Mouse (Mus musculus) MEL (cell line): ENCODE data around the gene Zzz3. TPM values are rescaled to one million over a fixed set of nuclear protein-coding genes. Genes with fewer than 3 reads are reported as not detected.

Source experiments
- DNase-seq: peaks from one replicate; pipeline ENCODE4 v3.0.0; 2011; ENCODE audit warnings: low read depth, low spot score
- H3K27ac ChIP-seq: 2 replicates; pipeline ENCODE4 v1.5.1; 2012; ENCODE audit warnings: low read depth, mild to moderate bottlenecking, control low read depth, low read length, moderate library complexity; ENCODE audit not compliant: control insufficient read depth
- H3K27me3 ChIP-seq, 2 experiments: fragments of 150-350 bp in 1 of 2; sonication (generic) in 1 of 2; 2 replicates each; pipeline ENCODE4 v1.6.1; 2012; ENCODE audit warnings: low read length in 2 of 2, mild to moderate bottlenecking in 2 of 2, improper control_type of control experiment in 1 of 2, moderate library complexity in 1 of 2; ENCODE audit not compliant: insufficient read depth in 2 of 2, control insufficient read depth in 1 of 2
- H3K36me3 ChIP-seq, 2 experiments: 2 replicates each; pipeline ENCODE4 v1.6.1; 2012 to 2014; ENCODE audit warnings: low read length in 2 of 2, improper control_type of control experiment in 1 of 2, inconsistent platforms in 1 of 2, mild to moderate bottlenecking in 1 of 2; ENCODE audit not compliant: insufficient read depth in 2 of 2, control insufficient read depth in 1 of 2
- H3K4me1 ChIP-seq, 2 experiments: fragments of 150-350 bp in 1 of 2; sonication (generic) in 1 of 2; 2 replicates each; pipeline ENCODE4 v1.6.1; 2012; ENCODE audit warnings: low read length in 2 of 2, improper control_type of control experiment in 1 of 2, mild to moderate bottlenecking in 1 of 2; ENCODE audit not compliant: insufficient read depth in 2 of 2, control insufficient read depth in 1 of 2
- H3K4me3 ChIP-seq, 2 experiments: fragments of 150-350 bp in 1 of 2; sonication (generic) in 1 of 2; 2 replicates each; pipeline ENCODE4 v1.5.1; 2012; ENCODE audit warnings: low read depth in 2 of 2, low read length in 2 of 2, mild to moderate bottlenecking in 2 of 2, moderate library complexity in 2 of 2, control low read depth in 1 of 2, improper control_type of control experiment in 1 of 2; ENCODE audit not compliant: control insufficient read depth in 1 of 2, insufficient read depth in 1 of 2
- H3K79me2 ChIP-seq: 2 replicates; pipeline ENCODE4 v1.6.1; 2012; ENCODE audit warnings: mild to moderate bottlenecking, low read length, moderate library complexity; ENCODE audit not compliant: control insufficient read depth, poor library complexity, insufficient read depth
- H3K9ac ChIP-seq: 2 replicates; pipeline ENCODE4 v1.6.1; 2012; ENCODE audit warnings: low read depth, mild to moderate bottlenecking, control low read depth, low read length, moderate library complexity; ENCODE audit not compliant: control insufficient read depth, poor library complexity, severe bottlenecking
- H3K9me3 ChIP-seq: fragments of 150-350 bp; sonication (generic); replicated peaks from 2 replicates; pipeline ENCODE4 v1.6.1; 2012; ENCODE audit warnings: mild to moderate bottlenecking, low read length, improper control_type of control experiment, moderate library complexity; ENCODE audit not compliant: insufficient read depth
- CHD1 ChIP-seq: IDR thresholded peaks from 2 replicates; pipeline ENCODE4 v1.6.1; 2012; ENCODE audit warnings: low read depth, mild to moderate bottlenecking, inconsistent platforms, low read length, improper control_type of control experiment
- CTCF ChIP-seq, 3 experiments: IDR thresholded peaks in 2 of 3; conservative IDR thresholded peaks in 1 of 3; 2 replicates each; pipeline ENCODE4 v1.5.1; 2011 to 2012; ENCODE audit warnings: low read length in 3 of 3, low read depth in 2 of 3, mild to moderate bottlenecking in 2 of 3, improper control_type of control experiment in 1 of 3, inconsistent platforms in 1 of 3, mixed read lengths in 1 of 3, moderate library complexity in 1 of 3; ENCODE audit not compliant: control insufficient read depth in 1 of 3, insufficient read depth in 1 of 3, poor library complexity in 1 of 3, severe bottlenecking in 1 of 3
- GABPA ChIP-seq: IDR thresholded peaks from 2 replicates; pipeline ENCODE4 v1.6.1; 2012; ENCODE audit warnings: low read depth, mild to moderate bottlenecking, inconsistent platforms, low read length, improper control_type of control experiment, moderate library complexity
- GATA1 ChIP-seq: IDR thresholded peaks from 2 replicates; pipeline ENCODE4 v1.6.1; 2011; ENCODE audit warnings: low read depth, low read length, improper control_type of control experiment
- HCFC1 ChIP-seq: IDR thresholded peaks from 2 replicates; pipeline ENCODE4 v1.6.1; 2012; ENCODE audit warnings: low read depth, mild to moderate bottlenecking, inconsistent platforms, low read length, improper control_type of control experiment, moderate library complexity
- JUND ChIP-seq: IDR thresholded peaks from 2 replicates; pipeline ENCODE4 v1.6.1; 2011; ENCODE audit warnings: low read depth, mild to moderate bottlenecking, improper control_type of control experiment, low read length
- KAT2A ChIP-seq: conservative IDR thresholded peaks from 2 replicates; pipeline ENCODE4 v1.6.1; 2012; ENCODE audit warnings: low read depth, low read length, improper control_type of control experiment, inconsistent platforms
- MAFK ChIP-seq: IDR thresholded peaks from 2 replicates; pipeline ENCODE4 v1.6.1; 2011; ENCODE audit warnings: low read depth, mild to moderate bottlenecking, low read length, improper control_type of control experiment, borderline replicate concordance
- MAZ ChIP-seq: IDR thresholded peaks from 2 replicates; pipeline ENCODE4 v1.6.1; 2012; ENCODE audit warnings: low read depth, mild to moderate bottlenecking, inconsistent platforms, low read length, improper control_type of control experiment
- NELFE ChIP-seq: IDR thresholded peaks from 2 replicates; pipeline ENCODE4 v1.6.1; 2011; ENCODE audit warnings: low read depth, low read length, improper control_type of control experiment
- NRF1 ChIP-seq: IDR thresholded peaks from 2 replicates; pipeline ENCODE4 v1.6.1; 2014; ENCODE audit warnings: low read depth, mild to moderate bottlenecking, inconsistent platforms, low read length, improper control_type of control experiment, moderate library complexity; ENCODE audit not compliant: poor library complexity, insufficient read depth, severe bottlenecking
- POLR2A ChIP-seq, 2 experiments: IDR thresholded peaks; 2 replicates each; pipeline ENCODE4 v1.6.1; 2011 to 2012; ENCODE audit warnings: low read length in 2 of 2, mild to moderate bottlenecking in 2 of 2, control low read depth in 1 of 2, improper control_type of control experiment in 1 of 2, low read depth in 1 of 2, moderate library complexity in 1 of 2; ENCODE audit not compliant: control insufficient read depth in 1 of 2, insufficient read depth in 1 of 2, poor library complexity in 1 of 2
- POLR2AphosphoS5 ChIP-seq: IDR thresholded peaks from 2 replicates; pipeline ENCODE4 v1.6.1; 2012; ENCODE audit warnings: low read depth, borderline replicate concordance, mild to moderate bottlenecking, inconsistent platforms, low read length, moderate library complexity, mixed read lengths
- RAD21 ChIP-seq: IDR thresholded peaks from 2 replicates; pipeline ENCODE4 v1.6.1; 2011; ENCODE audit warnings: mild to moderate bottlenecking, low read depth, low read length, improper control_type of control experiment
- SMC3 ChIP-seq: IDR thresholded peaks from 2 replicates; pipeline ENCODE4 v1.6.1; 2011; ENCODE audit warnings: low read depth, low read length, improper control_type of control experiment
- TCF12 ChIP-seq: IDR thresholded peaks from 2 replicates; pipeline ENCODE4 v1.6.1; 2014; ENCODE audit warnings: low read depth, mild to moderate bottlenecking, inconsistent platforms, low read length, improper control_type of control experiment, moderate library complexity
- UBTF ChIP-seq: IDR thresholded peaks from 2 replicates; pipeline ENCODE4 v1.6.1; 2012; ENCODE audit warnings: low read depth, mild to moderate bottlenecking, inconsistent platforms, low read length, improper control_type of control experiment, moderate library complexity, borderline replicate concordance; ENCODE audit not compliant: insufficient read depth
- USF1 ChIP-seq: IDR thresholded peaks from 2 replicates; pipeline ENCODE4 v1.6.1; 2014; ENCODE audit warnings: low read depth, mild to moderate bottlenecking, inconsistent platforms, low read length, improper control_type of control experiment, moderate library complexity
- ZMIZ1 ChIP-seq: IDR thresholded peaks from 2 replicates; pipeline ENCODE4 v1.6.1; 2012; ENCODE audit warnings: low read depth, mild to moderate bottlenecking, inconsistent platforms, low read length, improper control_type of control experiment, moderate library complexity
- polyA plus RNA-seq, 2 experiments: library from polyadenylated mRNA; stranded (reverse) in 1 of 2; unstranded in 1 of 2; fragments of >175 nt in 1 of 2; fragments of >200 nt in 1 of 2; gene quantifications; 2 replicates each; pipeline versions ENCODE4 v1.2.1 to v1.2.4; 2012; ENCODE audit warnings: low replicate concordance in 2 of 2, low read depth in 1 of 2; ENCODE audit not compliant: insufficient read length in 2 of 2, insufficient read depth in 1 of 2, missing spikeins in 1 of 2
- total RNA-seq: library from RNA; depleted of rRNA; stranded (reverse); fragments of 300-350 nt; gene quantifications from 2 replicates; pipeline ENCODE4 v1.2.3, GENCODE M21; 2012

The Zzz3 gene
- total and polyA plus RNA-seq, 3 experiments = 46.1 to 507 (median 53.7) TPM

DNA sequence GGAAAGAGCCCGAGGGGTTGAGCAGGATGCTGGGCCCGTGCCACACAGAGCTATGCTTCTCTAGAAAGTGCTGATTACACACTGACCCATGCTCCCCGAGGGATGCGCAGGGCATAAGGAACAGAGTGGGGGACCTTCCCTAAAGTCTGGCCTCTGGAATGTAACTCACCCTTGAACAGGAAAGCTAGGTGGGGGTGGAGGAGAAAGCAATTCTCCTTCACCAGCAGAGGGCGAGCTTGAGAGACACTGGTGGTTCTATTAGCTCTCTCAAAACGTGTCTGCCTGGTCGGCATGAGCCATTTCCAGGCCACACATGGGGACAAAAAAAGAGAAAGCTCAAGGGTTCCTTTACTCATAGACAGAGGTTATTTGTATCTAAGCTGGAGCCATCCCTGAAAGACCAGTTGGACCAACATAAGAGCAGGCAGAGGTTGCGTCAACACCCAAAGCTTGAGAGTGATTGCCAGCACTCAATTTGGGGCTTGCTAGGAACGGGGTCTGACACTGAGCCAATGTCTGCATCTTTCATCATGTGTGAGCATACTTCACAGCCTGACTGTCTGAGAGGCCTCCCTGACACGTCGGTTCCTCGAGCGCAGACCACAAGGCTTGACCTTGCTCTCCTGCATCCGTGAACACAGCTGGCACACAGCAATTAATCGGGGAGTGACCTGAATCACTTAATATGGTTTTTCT is 79.5 kb downstream of the Zzz3 start (continued):
- TF ChIP-seq CTCF (IDR thresholded peaks at IDR 0.05 in 2 of 3, conservative IDR thresholded peaks at IDR 0.05 in 1 of 3; ENCODE audit: control insufficient read depth in 1 of 3, insufficient read depth in 1 of 3, low read depth in 2 of 3, low read length in 3 of 3, poor library complexity in 1 of 3, severe bottlenecking in 1 of 3) = peak; percentile 76 to 91 (median 88)
- TF ChIP-seq JUND = no peak
- no peak for TF ChIP-seq USF1
- no peak for TF ChIP-seq ZMIZ1
- no peak for TF ChIP-seq GABPA
- TF ChIP-seq POLR2AphosphoS5 = no peak
- no peak for TF ChIP-seq NELFE
- TF ChIP-seq UBTF = no peak
- no peak for TF ChIP-seq TCF12
- no peak for TF ChIP-seq MAFK
- TF ChIP-seq KAT2A = no peak

DNA sequence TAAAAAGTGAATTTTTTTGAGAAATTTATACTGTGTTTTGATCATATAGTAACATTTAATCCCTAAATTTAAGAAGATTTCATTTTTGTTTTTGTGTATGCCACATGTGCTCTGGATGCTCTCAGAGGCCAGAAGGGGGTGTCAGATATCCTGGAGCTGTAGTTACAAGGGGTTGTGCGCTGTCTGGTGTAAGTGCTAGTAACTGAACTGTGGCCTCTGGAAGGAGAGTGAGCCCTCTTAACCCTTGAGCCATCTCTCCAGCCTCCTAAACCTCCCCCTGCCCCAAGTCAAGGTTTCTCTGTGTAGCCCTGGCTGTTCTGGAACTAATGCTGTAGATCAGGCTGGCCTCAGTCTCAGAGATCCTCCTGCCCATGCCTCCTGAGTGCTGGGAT is 80.0 kb downstream of the Zzz3 start:
- H3K4me3 ChIP-seq = no peak overlapping the region
- peak; percentile 52 for DNase-seq
- H3K79me2 ChIP-seq = no peaks in the 10 kb centered on the region; the same call in 1 of the 2 replicates
- no peaks in the 10 kb centered on the region; a peak in 1 of 4 replicates for H3K36me3 ChIP-seq
- no peak for TF ChIP-seq MAZ
- no peak for TF ChIP-seq NRF1
- no peak for TF ChIP-seq GATA1
- no peak for TF ChIP-seq CHD1
- peak; percentile 37 for TF ChIP-seq RAD21
- peak in 2 of 3 experiments; percentile 15 to 52; a peak in 2 of 6 replicates for TF ChIP-seq CTCF (IDR thresholded peaks at IDR 0.05 in 2 of 3, conservative IDR thresholded peaks at IDR 0.05 in 1 of 3; ENCODE audit: control insufficient read depth in 1 of 3, insufficient read depth in 1 of 3, low read depth in 2 of 3, low read length in 3 of 3, poor library complexity in 1 of 3, severe bottlenecking in 1 of 3)
- TF ChIP-seq POLR2A (IDR thresholded peaks at IDR 0.05; ENCODE audit: control insufficient read depth in 1 of 2, insufficient read depth in 1 of 2, low read depth in 1 of 2, low read length in 2 of 2, poor library complexity in 1 of 2) = no peak
- TF ChIP-seq SMC3 = peak; percentile 62
- TF ChIP-seq HCFC1 = no peak
- H3K27ac ChIP-seq = no peak overlapping the region
- no peaks in the 10 kb centered on the region for H3K9me3 ChIP-seq
- H3K4me1 ChIP-seq = peaks cover 4 to 10% of the 10 kb centered on the region in 2 experiments
- no peaks in the 10 kb centered on the region for H3K27me3 ChIP-seq
- H3K9ac ChIP-seq = no peak overlapping the region; the same call in 1 of the 2 replicates
